Mouse (Mus musculus): Measurements from ENCODE around the gene Trim8. TPM values are rescaled to one million over a fixed set of nuclear protein-coding genes. Genes with fewer than 3 reads are reported as not detected.

Trim8 gene
- polyA plus RNA-seq, 1 experiment from 2014 or later = 14.2 TPM

DNA sequence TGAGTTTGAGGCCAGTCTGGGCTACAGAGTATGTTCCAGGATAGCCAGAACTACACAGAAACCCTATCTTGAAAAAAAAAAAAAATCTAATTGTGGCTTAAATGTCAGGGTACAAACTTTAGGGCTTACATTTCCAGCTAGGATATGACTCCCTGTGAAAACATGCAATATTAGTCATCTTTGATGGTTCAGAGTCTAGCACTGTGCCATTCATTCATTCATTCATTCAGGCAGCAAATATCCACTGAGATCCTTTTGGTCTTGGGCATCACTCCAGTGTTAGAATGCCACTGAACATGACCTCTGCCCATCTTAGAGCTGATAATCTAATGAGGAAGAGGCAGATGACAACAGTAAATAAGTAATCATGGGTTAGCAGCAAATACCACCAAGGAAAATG is 20.2 kb downstream of the Trim8 start:
- no peaks in the 10 kb centered on the region for H3K27me3 ChIP-seq
- H3K36me3 ChIP-seq = no peaks in the 10 kb centered on the region
- H3K9me3 ChIP-seq = no peaks in the 10 kb centered on the region
- ATAC-seq (ENCODE audit: low FRiP score, low read depth) = no peak
- H3K9ac ChIP-seq = no peak overlapping the region
- H3K27ac ChIP-seq = no peak overlapping the region
- peaks cover 72% of the 10 kb centered on the region for H3K4me1 ChIP-seq
- H3K4me2 ChIP-seq (replicated peaks) = no peak overlapping the region
- no peak overlapping the region for H3K4me3 ChIP-seq

DNA sequence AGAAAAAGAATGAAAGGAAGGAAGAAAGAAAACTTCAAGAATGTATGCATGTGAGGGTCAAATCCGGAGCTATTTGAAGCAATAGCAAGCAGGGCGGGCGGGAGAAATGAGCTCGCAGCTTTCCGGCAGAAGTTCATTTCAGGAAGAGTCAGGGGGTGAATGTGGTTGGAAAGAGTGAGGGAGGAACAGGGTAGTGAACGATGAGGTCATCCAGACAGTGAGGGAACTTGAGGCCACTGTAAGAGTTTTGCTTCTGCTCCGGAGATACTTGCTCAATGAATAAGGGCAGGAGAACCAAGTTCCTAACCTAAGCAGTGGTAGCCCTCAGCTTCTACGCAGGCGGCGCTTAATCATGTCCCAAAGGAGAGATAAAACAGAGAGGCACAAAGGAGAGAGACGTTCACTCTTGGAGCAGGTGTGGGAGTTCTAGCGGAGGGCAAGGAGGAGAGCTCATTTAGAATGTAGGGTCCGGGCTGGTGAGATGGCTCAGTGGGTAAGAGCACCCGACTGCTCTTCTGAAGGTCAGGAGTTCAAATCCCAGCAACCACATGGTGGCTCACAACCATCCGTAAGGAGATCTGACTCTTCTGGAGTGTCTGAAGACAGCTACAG is 21.0 kb downstream of the Trim8 start:
- H3K4me3 ChIP-seq = no peak overlapping the region
- ATAC-seq (ENCODE audit: low FRiP score, low read depth) = no peak
- peak overlapping the region; percentile 25; the same call in 1 of the 2 replicates for H3K4me2 ChIP-seq (replicated peaks)
- H3K9ac ChIP-seq = no peak overlapping the region
- no peaks in the 10 kb centered on the region for H3K9me3 ChIP-seq
- no peaks in the 10 kb centered on the region for H3K36me3 ChIP-seq
- 35% methylated on average over 15 of the region's 15 CpGs for WGBS
- no peaks in the 10 kb centered on the region for H3K27me3 ChIP-seq
- H3K4me1 ChIP-seq = peaks cover 68% of the 10 kb centered on the region
- no peak overlapping the region for H3K27ac ChIP-seq

DNA sequence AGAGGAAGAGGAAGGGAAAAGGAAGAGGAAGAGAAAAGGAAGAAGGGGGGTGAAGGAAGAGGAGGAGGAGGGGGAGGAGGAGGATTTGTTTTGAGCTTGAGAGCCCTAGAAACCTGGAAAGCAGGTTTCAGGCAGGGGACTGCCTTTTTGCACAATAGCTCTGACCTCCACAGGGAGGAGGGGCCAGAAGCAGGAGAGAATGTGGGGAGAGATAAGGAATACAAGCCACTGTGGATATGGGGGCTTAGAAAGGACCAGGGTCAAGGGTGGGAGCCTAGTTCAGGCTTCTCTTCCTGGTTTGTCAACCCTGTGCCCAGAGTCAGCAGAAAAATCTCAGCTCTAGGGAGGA is 21.6 kb downstream of the Trim8 start:
- Histone ChIP-seq H3K27ac (peak overlapping the region; percentile 70), H3K9me3 (no peaks in the 10 kb centered on the region), H3K36me3 (no peaks in the 10 kb centered on the region), H3K4me2 (replicated peaks) (peak overlapping the region; percentile 64), H3K4me3 (peak overlapping the region; percentile 27), H3K9ac (0 out of 2 replicates have a peak overlapping the region, but pooled peaks have one; percentile 25), H3K4me1 (peaks cover 68% of the 10 kb centered on the region), H3K27me3 (no peaks in the 10 kb centered on the region)
- no peak for ATAC-seq (ENCODE audit: low FRiP score, low read depth)

DNA sequence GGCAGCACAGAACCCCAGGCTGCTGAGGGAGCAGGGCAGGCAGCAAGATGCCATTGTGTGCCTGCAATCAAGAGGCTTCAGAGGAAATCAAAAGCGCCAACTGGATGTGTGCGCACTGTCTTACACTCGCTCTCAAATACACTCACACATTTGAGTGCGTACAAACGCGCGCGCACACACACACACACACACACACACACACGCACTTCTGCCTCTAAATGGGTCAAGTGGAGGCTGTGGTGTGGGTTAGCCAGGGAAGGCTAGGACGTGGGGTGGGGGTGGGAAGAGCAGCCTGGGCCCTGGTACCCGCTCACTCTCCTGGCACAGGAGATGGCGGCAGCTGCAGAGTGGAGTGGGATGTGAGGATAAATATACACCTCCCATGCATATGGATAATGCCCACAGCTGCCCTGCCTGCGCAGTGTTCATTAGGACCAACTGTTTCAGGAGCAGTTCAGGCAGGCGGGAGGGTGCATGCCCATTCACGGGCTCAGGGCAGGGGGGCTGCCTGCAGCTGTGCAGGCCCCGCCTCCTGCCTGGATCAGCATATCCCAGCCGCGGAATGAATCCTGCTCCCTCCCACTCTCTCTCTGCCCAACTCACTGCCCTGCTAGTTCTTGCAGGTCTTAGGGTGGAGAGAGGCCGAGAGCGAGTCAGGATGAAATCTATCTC is 22.1 kb downstream of the Trim8 start:
- no peaks in the 10 kb centered on the region for H3K36me3 ChIP-seq
- peak overlapping the region; percentile 70 for H3K27ac ChIP-seq
- peak overlapping the region; percentile 64 for H3K4me2 ChIP-seq (replicated peaks)
- H3K4me1 ChIP-seq = peaks cover 68% of the 10 kb centered on the region
- 9% methylated on average over 20 of the region's 20 CpGs for WGBS
- peak; percentile 90 for ATAC-seq (ENCODE audit: low FRiP score, low read depth)
- H3K9ac ChIP-seq = peak overlapping the region; percentile 43
- no peaks in the 10 kb centered on the region for H3K27me3 ChIP-seq
- peak overlapping the region; percentile 27 for H3K4me3 ChIP-seq
- H3K9me3 ChIP-seq = no peaks in the 10 kb centered on the region

DNA sequence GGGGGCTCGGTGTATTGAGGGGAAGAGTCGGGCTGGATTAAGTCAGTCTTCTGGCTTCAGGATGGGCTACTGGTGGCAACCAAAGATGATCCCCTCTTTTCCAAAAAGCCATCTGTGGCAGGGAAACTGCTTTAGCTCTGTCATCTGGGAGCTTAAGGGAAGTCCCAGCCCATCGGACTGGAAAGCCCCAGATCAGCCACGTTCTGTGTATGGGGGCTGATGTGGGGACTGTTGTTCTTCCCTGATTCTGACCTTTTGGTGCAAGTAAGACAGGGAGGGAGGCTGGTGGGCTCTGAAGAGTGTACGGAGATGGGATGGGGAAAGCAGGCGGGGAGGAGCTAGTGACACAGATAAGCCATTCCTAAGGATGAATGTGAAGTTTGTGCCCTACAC is 22.6 kb downstream of the Trim8 start:
- 0 out of 2 replicates have a peak, but pooled peaks have one; percentile 4 for ATAC-seq (ENCODE audit: low FRiP score, low read depth)
- H3K27me3 ChIP-seq = no peaks in the 10 kb centered on the region
- H3K4me2 ChIP-seq (replicated peaks) = peak overlapping the region; percentile 64
- peak overlapping the region; percentile 70 for H3K27ac ChIP-seq
- peak overlapping the region; percentile 43 for H3K9ac ChIP-seq
- WGBS = 15% methylated on average over 6 of the region's 6 CpGs
- H3K36me3 ChIP-seq = no peaks in the 10 kb centered on the region
- no peaks in the 10 kb centered on the region for H3K9me3 ChIP-seq
- H3K4me3 ChIP-seq = peak overlapping the region; percentile 27
- H3K4me1 ChIP-seq = peaks cover 68% of the 10 kb centered on the region

DNA sequence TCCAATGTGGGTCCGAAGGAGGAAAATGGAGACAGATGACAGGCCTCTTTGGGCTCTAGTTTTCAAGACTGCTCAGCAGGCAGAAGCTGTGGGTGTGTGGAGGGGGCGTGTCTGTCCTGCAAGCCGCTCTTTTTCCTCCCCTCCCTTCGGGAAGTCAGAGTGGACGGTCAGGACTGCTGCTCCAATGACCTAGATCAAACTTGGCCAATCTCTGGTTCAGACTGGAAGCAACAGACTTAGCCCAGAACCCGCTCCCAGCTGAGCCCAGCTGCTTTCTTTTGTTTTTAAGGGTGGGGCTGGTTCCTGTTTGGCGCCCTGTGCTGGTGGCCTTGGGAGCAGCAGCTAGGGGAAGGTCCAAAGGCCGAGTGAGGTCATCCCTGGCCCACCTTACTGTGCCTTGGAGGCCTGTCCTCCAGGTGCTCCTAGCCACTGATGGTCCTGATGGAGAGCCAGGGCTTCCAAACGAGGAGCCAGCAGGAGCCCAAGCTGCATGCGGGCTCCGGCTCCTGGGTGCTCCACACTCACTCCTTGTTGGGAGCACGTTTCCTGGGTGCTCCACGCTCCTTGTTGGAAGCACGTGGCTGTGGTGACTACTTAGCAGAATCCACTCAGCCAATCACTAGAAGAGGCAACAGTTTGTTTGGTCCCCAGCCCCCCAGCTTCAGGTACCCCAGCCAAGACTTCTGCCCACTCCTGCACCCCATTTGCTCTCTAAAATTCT is 23.3 kb downstream of the Trim8 start:
- peak overlapping the region; percentile 27; the same call in 1 of the 2 replicates for H3K4me3 ChIP-seq
- no peaks in the 10 kb centered on the region for H3K27me3 ChIP-seq
- H3K9ac ChIP-seq = peak overlapping the region; percentile 43; the same call in 1 of the 2 replicates
- 29% methylated on average over 14 of the region's 14 CpGs for WGBS
- no peak for ATAC-seq (ENCODE audit: low FRiP score, low read depth)
- no peaks in the 10 kb centered on the region for H3K9me3 ChIP-seq
- H3K4me2 ChIP-seq (replicated peaks) = peak overlapping the region; percentile 64
- no peaks in the 10 kb centered on the region for H3K36me3 ChIP-seq
- H3K4me1 ChIP-seq = peaks cover 72% of the 10 kb centered on the region
- peak overlapping the region; percentile 70; the same call in 1 of the 2 replicates for H3K27ac ChIP-seq

DNA sequence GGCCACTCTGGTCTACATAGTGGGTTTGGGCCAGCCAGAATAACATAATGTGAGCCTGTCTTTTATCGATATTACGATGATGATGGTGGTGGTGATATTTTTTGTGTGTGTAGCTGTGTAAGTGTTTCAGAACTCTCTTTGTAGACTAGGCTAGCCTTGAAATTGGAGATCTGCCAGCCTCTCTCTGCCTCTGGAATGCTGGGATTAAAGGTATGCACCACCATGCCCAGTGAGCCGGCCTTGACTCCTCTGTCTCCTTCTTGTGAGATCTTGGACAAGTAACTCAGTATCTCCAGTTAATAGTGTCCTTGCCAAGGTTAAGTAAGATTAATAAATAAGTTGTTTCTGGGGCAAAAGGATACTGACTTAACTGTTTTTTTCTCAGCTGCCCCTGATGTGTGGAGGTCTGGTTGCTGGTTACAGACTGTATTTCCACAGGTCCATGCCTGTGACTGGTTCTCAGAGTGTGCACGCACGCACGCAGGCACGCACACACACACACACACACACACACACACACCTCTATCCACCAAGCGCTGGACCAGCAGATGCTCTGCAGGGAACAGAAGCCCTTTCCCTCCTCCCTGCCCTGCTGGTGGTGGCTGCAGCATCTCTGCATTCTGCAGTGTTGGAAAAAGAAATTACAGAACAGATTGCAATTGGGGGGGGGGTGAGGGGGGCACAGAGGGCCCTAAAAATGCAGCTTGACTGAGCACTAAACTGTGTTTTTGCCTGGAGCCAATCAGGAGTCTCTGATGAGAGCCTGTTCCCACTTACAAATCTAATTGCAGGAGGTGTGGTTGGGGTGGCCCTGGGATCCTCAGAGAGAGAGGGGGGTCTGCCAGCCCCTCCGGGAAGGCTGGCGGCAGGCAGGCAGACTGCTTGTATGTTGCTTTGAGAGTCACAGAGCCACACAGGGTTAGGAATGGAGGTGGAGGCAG is 24.5 kb downstream of the Trim8 start:
- no peak overlapping the region for H3K4me3 ChIP-seq
- H3K9ac ChIP-seq = no peak overlapping the region
- WGBS = 36% methylated on average over 10 of the region's 10 CpGs
- H3K36me3 ChIP-seq = no peaks in the 10 kb centered on the region
- no peak for ATAC-seq (ENCODE audit: low FRiP score, low read depth)
- peak overlapping the region; percentile 39; the same call in 1 of the 2 replicates for H3K27ac ChIP-seq
- peaks cover 84% of the 10 kb centered on the region for H3K4me1 ChIP-seq
- H3K9me3 ChIP-seq = no peaks in the 10 kb centered on the region
- H3K27me3 ChIP-seq = no peaks in the 10 kb centered on the region
- H3K4me2 ChIP-seq (replicated peaks) = 0 out of 2 replicates have a peak overlapping the region, but pooled peaks have one; percentile 9

DNA sequence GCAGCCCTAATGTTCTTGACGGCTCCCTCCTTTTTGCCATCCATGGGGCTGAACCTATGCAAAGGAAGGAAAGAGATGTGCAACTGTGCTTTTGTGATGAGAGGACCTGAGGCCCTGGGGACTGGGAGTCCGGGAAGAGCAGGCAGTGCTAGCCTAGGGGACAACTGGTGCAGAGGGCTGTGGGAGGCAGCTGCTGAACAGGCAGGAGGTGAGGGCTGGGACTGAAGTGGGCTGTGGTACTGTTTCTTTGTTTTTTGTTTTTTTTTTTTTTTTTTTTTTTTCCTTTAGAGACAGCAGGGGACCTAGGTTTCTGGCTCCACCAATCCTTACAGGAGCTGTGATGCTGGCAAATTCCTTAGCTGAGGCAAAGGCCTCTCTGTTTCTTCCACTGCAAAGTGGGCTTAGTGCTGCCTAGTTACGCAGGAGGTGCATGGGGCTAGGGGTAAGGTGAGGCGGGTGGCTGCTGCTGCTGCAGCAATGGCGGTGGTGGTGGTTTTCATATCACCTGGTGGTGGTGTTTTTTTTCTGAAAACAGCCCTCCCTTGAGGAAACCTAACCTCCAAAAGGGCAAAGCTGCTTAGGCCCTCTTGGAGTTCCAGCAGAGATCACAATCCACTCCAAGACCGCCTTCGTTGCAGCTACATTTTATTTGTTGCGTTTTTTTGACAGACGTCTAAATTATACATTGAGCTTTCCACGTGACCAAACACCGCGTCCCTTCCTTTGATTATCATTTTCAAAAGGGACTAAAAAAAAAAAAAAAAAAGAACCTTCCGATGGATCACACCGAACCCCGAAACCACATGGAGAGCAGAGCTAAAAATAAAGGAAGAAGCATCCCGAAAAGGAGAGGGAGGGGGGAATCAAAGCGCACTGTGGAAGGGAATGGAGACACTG is 26.4 kb downstream of the Trim8 start:
- Histone ChIP-seq H3K9ac (peak overlapping the region; percentile 59; the same call in 1 of the 2 replicates), H3K27ac (no peak overlapping the region; the same call in 1 of the 2 replicates), H3K4me2 (replicated peaks) (peak overlapping the region; percentile 64), H3K36me3 (no peaks in the 10 kb centered on the region), H3K4me1 (peaks cover 97% of the 10 kb centered on the region), H3K27me3 (no peaks in the 10 kb centered on the region), H3K4me3 (peak overlapping the region; percentile 27), H3K9me3 (no peaks in the 10 kb centered on the region)
- ATAC-seq (ENCODE audit: low FRiP score, low read depth) = no peak
- 22% methylated on average over 17 of the region's 17 CpGs for WGBS

DNA sequence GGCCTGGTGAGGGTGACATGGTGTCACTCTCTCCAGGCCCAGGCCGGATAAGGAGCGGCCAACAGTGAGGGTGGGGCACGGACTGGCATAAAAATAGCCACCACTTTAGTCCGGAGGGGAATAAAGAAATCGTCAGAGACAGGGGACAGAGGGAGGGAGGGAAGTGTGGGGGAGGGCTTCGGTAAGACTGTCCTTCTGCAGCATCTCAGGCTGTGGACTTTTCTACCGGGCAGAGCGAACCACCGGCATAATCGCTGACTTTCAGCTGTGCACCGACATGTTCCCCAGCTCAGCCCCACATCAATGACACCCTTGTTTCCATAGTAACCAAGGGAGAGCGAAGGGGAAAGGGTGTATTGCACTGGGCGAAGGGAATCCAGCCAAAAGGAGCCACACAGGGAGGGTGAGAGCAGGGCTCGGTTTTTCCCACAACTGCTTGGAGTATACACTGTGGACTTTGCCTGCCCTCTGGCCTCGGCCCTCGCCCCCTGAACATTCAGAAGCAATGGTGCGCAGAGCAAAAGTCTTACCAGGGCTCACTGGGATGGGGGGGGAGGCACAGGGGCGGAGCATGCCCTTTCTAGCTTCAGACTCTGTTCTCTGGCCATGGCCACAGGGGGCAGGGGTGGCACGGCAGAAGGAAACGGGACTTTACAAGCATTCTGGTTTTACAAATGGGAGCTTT is 27.2 kb downstream of the Trim8 start:
- Histone ChIP-seq H3K27ac (peak overlapping the region; percentile 73), H3K9me3 (no peaks in the 10 kb centered on the region), H3K27me3 (no peaks in the 10 kb centered on the region), H3K36me3 (no peaks in the 10 kb centered on the region), H3K4me3 (peak overlapping the region; percentile 27), H3K4me2 (replicated peaks) (peak overlapping the region; percentile 64), H3K9ac (peak overlapping the region; percentile 59), H3K4me1 (peaks cover 97% of the 10 kb centered on the region)
- WGBS = 4% methylated on average over 20 of the region's 20 CpGs
- ATAC-seq (ENCODE audit: low FRiP score, low read depth) = peak; percentile 26

DNA sequence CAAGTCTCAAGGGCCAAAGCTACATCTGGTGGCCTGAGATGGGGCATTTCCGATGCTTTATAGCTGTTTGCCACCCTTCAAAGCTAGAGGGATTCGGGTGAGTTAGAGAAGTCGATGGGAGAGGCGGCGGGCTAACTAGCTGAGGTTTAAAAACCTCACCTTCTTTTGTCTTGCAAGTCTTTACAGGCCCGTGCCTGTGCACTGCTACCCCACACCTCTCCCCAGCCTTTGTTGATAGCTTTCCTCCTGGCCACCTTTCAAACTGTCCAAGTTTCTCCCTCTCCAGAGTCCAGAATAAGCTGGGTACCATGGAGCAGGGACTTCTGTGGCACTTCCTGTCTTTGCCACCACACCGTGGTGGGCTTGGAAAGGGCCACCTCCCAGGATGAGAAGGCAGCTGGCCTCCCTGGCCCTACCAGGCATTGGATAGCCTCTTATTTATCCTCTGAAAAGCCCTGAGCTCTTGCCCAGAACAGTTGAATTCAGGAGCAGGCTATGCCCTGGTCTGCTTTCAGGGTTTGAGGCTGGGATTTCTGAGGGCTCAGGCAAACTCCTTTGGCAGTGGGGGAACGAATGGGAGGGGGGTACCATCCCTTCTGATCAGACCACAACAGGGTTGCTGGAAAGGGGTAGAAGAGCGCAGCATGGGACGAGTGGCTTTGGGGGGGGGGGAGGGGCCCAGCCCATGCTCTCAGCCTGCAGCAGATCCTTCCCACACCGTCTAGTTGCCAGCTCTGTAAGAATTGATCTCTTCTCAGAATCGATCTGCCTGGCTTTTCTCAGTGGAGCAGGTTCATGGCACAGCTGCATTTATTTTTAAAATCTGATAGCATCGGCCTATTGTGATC is 28.3 kb downstream of the Trim8 start:
- no peak overlapping the region; the same call in 1 of the 2 replicates for H3K4me3 ChIP-seq
- no peaks in the 10 kb centered on the region for H3K9me3 ChIP-seq
- H3K4me1 ChIP-seq = peaks cover 87% of the 10 kb centered on the region
- WGBS = 10% methylated on average over 13 of the region's 13 CpGs
- no peak for ATAC-seq (ENCODE audit: low FRiP score, low read depth)
- H3K4me2 ChIP-seq (replicated peaks) = peak overlapping the region; percentile 64
- H3K36me3 ChIP-seq = peaks cover 5% of the 10 kb centered on the region; the same call in 1 of the 2 replicates
- peak overlapping the region; percentile 43 for H3K9ac ChIP-seq
- peak overlapping the region; percentile 73 for H3K27ac ChIP-seq
- H3K27me3 ChIP-seq = no peaks in the 10 kb centered on the region

All from limb, embryonic 13.5 days (tissue).